Mouse (Mus musculus) spleen, adult 12 weeks (tissue): ENCODE measurements around the gene Zgpat.

Experiments
- DNase-seq: peaks from one replicate; pipeline ENCODE4 v3.0.0; 2022; ENCODE audit warnings: low spot score

Zgpat gene

DNA sequence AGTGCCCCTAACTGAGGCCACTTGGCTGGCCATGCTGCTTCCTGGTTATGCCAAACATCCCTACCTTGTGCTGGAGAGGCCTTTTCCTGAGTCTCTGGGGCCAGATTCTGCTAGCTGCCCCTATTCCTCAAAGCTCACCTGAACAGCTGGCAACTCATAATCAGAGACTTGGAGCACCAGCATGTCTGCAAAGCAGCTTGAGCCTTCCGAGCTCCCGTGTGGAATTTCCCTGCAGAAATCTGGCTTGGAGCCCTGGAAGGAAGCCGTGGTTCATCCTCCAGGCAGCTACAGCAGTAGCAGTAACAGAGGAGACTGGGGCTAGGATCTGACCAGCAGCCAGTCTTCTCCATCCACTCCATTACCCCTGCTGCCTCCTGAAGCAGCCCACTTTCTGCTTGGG is 21.2 kb downstream of the Zgpat start:
- DNase-seq = no peak

GRCm38 (mm10) chr2:181386663-181387210 is 22.0 kb downstream of the Zgpat start:
- no peak for DNase-seq

GRCm38 (mm10) chr2:181390136-181390870 is 25.6 kb downstream of the Zgpat start:
- DNase-seq = no peak

DNA sequence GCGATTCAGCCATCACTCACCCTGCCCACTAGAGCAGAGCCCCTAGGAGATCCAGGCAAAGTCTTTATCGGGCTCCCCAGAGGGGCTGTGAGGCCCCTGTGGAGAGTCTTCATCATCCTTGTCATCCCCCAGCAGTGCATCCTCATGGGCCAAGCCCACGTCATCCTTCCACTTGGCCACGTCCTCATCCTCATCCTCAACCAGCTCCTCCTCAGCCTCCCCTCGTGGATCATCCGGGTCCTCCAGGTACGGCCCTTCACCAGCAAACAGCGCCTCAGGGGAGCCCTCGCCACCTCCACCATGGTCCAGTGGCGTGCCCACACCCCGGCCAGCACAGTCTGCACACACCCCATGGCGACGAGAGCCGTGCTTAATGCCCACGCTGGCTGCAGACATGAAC is 26.3 kb downstream of the Zgpat start:
- DNase-seq = no peak

DNA sequence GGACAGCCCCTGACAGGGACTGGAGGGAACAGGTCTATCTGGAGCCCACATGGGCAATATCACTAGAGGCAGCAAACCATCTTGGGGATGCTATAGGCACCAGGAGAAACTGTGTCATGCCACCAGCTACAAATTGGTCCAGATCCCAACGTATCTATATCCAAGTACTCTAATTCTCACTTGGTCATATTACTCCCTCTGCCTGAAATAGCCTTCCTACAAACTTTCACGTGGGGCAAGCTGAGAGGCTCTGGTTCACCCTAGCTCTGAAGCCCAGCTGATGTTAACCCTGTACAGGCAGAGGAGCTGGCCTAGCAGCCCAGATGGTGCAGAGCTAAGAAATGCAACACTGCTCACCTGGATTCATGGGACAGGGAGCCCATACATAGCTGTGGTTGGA is 26.8 kb downstream of the Zgpat start:
- no peak for DNase-seq

DNA sequence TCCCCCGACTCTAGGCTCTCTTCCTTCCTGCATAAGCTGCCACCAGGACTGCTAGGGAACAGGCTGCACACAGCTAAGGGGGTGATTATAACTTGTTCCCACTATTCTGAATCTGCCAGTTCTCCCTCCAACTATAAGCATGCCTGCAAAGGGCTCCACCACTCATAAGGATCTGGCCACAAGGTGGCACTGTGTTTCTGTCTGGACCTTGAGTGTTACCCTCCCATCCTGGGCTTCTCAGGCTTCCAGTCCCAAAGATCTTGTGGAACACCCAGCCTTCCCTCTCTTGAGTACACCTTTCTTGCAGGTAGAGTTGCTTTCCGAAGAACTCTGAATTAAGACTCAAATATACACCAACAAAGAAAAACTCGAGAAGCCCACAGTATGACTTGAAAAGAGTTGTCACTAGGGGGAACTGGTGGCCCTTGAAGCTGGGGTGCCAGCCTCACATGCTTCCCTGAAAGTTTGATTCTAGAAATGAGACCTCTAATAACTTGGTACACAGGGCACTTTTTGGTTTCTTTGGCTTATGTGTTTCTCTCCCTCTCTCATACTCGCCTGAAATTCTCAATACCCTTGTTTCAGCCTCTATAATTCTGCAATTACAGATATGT is 28.0 kb downstream of the Zgpat start:
- DNase-seq = peak; percentile 72

- DNase-seq = no peak
Measured at GRCm38 (mm10) chr2:181394086-181394485, 29.4 kb downstream of the Zgpat start.

- DNase-seq = no peak
Measured at GRCm38 (mm10) chr2:181397207-181397761, 32.6 kb downstream of the Zgpat start.

- DNase-seq = no peak
Measured at GRCm38 (mm10) chr2:181401497-181401896, 36.8 kb downstream of the Zgpat start.

GRCm38 (mm10) chr2:181403722-181404121 is 39.0 kb downstream of the Zgpat start:
- DNase-seq = no peak

DNA sequence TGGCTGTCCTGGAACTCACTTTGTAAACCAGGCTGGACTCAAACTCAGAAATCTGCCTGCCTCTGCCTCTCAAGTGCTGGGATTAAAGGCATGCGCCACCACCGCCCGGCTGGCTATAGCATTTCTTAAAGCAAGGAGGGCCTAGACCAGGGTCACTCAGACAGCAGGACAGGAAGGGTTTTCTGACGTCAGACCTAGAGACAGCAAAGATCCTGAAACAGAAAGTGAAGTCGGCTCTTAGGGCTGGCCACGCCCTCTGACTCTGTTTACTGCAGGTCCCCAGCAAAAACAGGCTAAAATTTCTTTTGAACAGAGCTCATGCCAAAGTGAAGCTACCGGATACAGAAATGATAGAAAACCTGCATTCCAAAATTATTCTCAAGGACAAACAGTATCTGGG is 44.9 kb downstream of the Zgpat start:
- no peak for DNase-seq

DNA sequence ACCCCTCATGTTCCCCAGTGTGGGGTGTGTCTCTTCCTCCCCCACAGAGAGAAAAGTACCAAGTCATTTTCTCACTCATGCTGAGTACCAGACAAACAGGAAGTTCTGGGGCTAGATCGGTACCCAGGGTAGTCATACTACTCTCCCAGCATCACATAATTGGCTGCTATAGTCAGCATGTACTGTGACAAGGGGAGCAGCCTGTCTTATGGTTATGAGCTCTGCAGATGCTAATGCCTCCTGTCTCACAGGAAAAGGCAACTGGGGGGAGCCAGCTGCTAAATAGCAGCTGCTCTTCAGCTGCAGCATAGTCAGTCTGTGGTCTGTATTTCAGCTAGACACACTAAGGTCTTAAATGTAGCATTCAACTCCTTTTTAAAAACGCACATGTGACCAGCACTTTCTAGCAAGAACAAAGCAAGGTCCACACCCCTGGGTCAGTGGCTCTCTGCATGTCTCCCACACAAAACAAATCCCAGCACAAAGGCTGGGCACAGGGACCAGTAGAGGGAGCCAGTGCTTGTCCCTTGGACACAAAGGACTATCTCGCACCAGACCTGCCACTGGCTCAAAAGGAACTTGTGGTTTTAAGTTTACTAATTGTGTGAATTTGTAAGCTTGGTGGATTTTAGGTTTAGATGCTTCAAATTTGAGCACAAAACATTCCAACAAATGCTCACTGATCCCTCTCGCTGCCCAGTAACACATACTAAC is 46.2 kb downstream of the Zgpat start:
- DNase-seq = peak; percentile 40

GRCm38 (mm10) chr2:181413141-181413540 is 48.4 kb downstream of the Zgpat start:
- no peak for DNase-seq

GRCm38 (mm10) chr2:181415945-181416344 is 51.2 kb downstream of the Zgpat start:
- no peak for DNase-seq

- DNase-seq = no peak
Measured at GRCm38 (mm10) chr2:181419359-181419758, 54.6 kb downstream of the Zgpat start.

DNA sequence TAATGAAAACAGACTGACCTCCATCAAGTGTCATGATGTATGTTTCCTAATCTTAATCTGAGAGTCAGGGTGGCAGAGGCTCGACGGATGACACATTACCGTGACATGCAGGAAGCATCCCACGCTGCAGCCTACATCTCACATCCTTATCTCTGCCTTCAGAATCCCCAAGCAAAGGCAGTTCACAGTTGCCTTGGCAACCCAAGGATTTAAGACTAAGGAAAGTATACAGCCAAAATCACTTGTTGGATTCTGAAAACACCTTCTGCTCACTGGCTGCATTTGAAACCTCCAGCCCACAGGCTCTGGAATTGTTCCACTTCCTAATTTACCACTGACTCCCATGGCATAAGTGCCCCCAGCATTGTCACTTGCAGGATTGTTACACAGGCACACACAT is 55.7 kb downstream of the Zgpat start:
- no peak for DNase-seq

DNA sequence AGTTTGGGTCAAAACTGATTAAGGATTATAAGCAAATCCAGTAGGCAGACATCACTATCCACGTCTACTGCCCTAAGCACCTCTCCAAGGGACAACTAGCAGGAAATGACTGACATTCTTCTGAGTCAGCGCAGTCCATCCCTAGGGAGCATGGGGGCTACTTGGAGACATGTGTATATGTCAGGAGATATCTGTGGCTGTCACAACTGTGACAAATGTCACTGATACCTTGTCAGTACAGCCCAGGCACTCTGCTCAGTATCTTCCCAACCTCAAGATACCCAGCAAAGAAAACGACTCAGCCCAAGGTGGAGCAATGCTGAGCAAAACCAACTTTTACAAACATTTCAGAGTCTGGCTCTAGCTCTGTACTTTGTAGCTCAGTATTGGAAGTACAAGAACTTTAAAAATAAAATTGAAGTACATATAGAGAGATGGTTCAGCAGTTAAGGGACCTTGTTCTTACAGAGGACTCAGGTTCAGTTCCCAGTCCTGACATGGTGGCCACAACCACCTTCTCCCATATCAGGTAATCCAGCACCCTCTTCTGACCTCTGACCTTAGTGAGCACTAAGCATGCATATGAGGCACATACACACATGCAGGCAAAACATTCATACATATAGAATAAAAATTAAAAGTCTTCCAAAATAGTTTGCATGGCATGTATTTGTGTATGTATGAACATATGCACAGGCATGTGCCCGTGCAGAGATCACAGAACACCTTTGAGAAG is 56.3 kb downstream of the Zgpat start:
- DNase-seq = no peak

DNA sequence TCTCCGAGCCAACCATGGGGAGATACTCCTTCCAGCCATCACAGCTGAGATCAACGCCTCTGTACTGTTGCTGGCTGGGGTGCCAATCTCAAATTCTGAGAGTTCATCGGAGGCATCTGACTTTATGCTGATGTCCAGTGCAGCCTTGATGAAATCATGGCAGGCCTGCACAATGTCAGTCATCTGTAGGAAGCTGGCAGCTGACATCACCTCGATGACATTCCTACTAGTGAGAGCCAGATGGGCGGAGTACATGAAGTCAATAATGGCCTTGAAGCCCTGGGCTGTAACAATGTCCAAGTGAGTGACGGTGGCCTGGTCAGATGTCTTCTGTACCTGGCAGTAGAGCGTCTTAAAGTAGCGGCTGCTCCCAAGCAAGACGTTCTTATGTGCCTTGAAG is 59.1 kb downstream of the Zgpat start:
- no peak for DNase-seq
